Mouse (Mus musculus): Measurements from ENCODE around the gene Nmral1. TPM values are rescaled to one million over a fixed set of nuclear protein-coding genes. Genes with fewer than 3 reads are reported as not detected.

Nmral1 gene
- polyA plus RNA-seq, 1 experiment from 2014 or later, result 62.5 TPM

DNA sequence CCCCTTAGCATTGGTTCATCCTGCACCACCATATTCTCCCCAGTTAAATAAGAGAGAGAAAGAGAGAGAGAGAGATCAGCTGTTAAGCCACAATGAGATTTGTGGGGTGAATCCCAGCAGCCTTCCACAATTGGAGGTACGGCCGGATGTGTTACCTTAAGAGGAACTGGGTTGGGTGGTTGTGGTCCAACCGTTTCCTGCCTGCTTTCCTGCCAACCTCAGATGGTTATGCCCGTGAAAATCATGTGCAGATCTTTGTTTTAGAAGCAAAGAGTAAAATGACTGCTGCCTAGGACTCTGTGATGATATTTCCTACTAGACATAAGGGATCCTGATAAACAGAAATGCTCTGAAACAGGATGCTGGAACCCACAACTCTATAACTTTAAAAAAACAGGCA is 45.1 kb downstream of the Nmral1 start:
- H3K4me3 ChIP-seq (ENCODE audit: low read length), result no peak overlapping the region
- no peaks in the 10 kb centered on the region for H3K27me3 ChIP-seq (ENCODE audit: control insufficient read depth, insufficient read depth, low read depth, low read length)
- 74% methylated on average over 4 of the region's 4 CpGs for WGBS
- ATAC-seq (ENCODE audit: low read depth), result no peak
- no peak overlapping the region for H3K27ac ChIP-seq (ENCODE audit: low read length)
- H3K4me2 ChIP-seq (ENCODE audit: low read depth, low read length), result no peak overlapping the region
- no peak overlapping the region for H3K9ac ChIP-seq (ENCODE audit: low read length)
- H3K4me1 ChIP-seq (replicated peaks; ENCODE audit: control insufficient read depth, insufficient read depth, low read length), result peaks cover 6% of the 10 kb centered on the region
- peaks cover 7% of the 10 kb centered on the region; the same call in 1 of the 2 replicates for H3K36me3 ChIP-seq (ENCODE audit: control insufficient read depth, insufficient read depth, low read length)
- H3K9me3 ChIP-seq (ENCODE audit: control insufficient read depth, low read length), result no peaks in the 10 kb centered on the region

DNA sequence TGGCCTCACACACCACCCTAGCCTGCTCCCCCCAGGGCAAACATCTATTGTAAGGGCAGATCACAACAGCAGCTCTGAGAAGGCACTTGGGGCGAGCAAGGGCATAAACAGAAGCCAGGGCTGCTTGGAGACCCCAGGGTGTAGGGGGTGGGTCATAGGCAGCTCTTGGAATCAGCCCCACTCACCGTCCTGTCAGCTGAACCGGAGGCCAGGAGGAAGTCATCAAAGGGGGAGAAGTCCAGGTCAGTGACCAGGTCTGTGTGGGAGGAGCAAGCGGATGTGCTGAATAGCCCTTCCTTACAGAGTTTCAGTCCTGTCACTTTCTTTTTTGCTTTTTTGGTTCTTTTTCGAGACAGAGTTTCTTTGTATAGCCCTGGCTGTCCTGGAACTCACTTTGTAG is 48.8 kb downstream of the Nmral1 start:
- Histone ChIP-seq H3K9me3 (ENCODE audit: control insufficient read depth, low read length) (no peaks in the 10 kb centered on the region), H3K4me1 (replicated peaks; ENCODE audit: control insufficient read depth, insufficient read depth, low read length) (no peaks in the 10 kb centered on the region), H3K4me2 (ENCODE audit: low read depth, low read length) (no peak overlapping the region), H3K27ac (ENCODE audit: low read length) (no peak overlapping the region), H3K9ac (ENCODE audit: low read length) (no peak overlapping the region), H3K36me3 (ENCODE audit: control insufficient read depth, insufficient read depth, low read length) (peaks cover 10% of the 10 kb centered on the region; the same call in 1 of the 2 replicates), H3K4me3 (ENCODE audit: low read length) (no peak overlapping the region), H3K27me3 (ENCODE audit: control insufficient read depth, insufficient read depth, low read depth, low read length) (no peaks in the 10 kb centered on the region)
- 61% methylated on average over 5 of the region's 5 CpGs for WGBS
- ATAC-seq (ENCODE audit: low read depth), result no peak

DNA sequence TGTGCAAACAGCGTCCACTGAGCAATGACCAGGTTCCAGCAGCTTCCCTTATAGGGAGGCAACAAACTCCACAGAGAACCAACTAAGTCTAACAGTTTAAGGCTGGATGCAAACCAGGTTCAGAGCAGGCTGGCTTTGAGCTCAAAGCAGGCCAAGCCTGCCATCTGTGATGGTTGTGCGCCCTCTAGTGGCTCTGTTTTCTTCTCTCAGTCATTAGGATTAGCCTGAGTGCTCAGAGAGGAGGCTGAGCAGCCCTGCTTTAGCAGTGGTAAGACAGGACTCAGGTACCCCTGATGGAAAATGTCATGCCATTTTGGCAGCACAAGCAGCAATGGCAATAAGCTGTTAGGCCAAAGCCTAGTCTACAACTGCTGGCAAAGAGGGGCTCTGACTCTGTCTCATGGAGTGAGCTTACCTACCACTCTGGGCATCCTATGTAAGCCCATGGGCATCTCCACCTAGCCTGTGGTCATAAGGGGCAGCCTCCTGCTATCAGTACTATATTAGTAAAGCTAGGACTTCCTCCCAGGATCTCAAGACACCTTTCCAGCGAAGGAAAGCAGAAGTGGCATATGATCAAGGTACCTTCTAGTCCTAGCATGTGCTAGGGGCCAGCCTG is 51.9 kb downstream of the Nmral1 start:
- H3K36me3 ChIP-seq (ENCODE audit: control insufficient read depth, insufficient read depth, low read length), result 0 out of 2 replicates have a peak, but pooled peaks cover 3% of the 10 kb centered on the region
- no peak overlapping the region for H3K4me2 ChIP-seq (ENCODE audit: low read depth, low read length)
- no peak overlapping the region for H3K9ac ChIP-seq (ENCODE audit: low read length)
- H3K4me1 ChIP-seq (replicated peaks; ENCODE audit: control insufficient read depth, insufficient read depth, low read length), result no peaks in the 10 kb centered on the region
- ATAC-seq (ENCODE audit: low read depth), result peak; percentile 87
- no peaks in the 10 kb centered on the region for H3K9me3 ChIP-seq (ENCODE audit: control insufficient read depth, low read length)
- H3K27me3 ChIP-seq (ENCODE audit: control insufficient read depth, insufficient read depth, low read depth, low read length), result no peaks in the 10 kb centered on the region
- no peak overlapping the region for H3K27ac ChIP-seq (ENCODE audit: low read length)
- no peak overlapping the region for H3K4me3 ChIP-seq (ENCODE audit: low read length)
- WGBS, result 20% methylated on average over 3 of the region's 3 CpGs

DNA sequence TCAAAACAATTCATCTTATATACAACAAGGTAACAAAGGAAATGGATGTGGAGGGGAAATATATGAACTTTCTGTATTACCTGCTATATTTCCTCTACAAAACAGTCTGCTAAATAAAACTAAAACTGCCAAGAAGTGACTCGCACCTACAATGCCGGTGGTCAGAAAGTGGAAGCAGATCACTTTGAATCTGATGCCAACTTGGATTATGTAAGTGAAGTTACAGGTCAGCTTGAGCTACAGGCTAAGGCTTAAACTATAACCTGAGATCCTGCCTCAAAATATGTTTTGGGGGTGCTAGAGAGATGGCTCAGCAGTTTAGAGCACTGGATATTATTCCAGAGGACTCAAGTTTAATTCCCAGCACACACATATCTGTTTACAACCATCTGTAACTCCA is 53.4 kb downstream of the Nmral1 start:
- ATAC-seq (ENCODE audit: low read depth), result no peak
- Histone ChIP-seq H3K4me2 (ENCODE audit: low read depth, low read length) (no peak overlapping the region), H3K9ac (ENCODE audit: low read length) (no peak overlapping the region), H3K36me3 (ENCODE audit: control insufficient read depth, insufficient read depth, low read length) (peaks cover 11% of the 10 kb centered on the region), H3K27me3 (ENCODE audit: control insufficient read depth, insufficient read depth, low read depth, low read length) (no peaks in the 10 kb centered on the region), H3K4me3 (ENCODE audit: low read length) (no peak overlapping the region), H3K4me1 (replicated peaks; ENCODE audit: control insufficient read depth, insufficient read depth, low read length) (no peaks in the 10 kb centered on the region), H3K9me3 (ENCODE audit: control insufficient read depth, low read length) (no peaks in the 10 kb centered on the region), H3K27ac (ENCODE audit: low read length) (no peak overlapping the region)
- 86% methylated on average over 2 of the region's 2 CpGs for WGBS

DNA sequence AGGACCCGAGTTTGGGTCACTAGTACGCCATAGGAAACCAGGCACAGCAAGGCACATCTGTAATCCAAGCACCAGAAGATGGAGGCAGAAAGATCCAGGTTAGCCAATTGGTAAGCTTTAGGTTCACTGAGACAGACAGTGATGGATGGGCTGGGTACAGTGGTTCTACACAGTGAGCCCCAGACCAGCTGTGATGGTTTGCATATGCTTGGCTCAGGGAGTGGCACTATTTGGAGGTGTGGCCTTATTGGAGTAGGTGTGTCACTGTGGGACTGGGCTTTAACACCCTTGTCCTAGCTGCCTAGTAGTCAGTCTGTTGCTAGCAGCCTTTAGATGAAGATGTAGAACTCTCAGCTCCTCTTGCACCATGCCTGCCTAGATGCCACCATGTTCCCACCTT is 55.4 kb downstream of the Nmral1 start:
- H3K4me2 ChIP-seq (ENCODE audit: low read depth, low read length), result no peak overlapping the region
- no peaks in the 10 kb centered on the region for H3K27me3 ChIP-seq (ENCODE audit: control insufficient read depth, insufficient read depth, low read depth, low read length)
- H3K36me3 ChIP-seq (ENCODE audit: control insufficient read depth, insufficient read depth, low read length), result peaks cover 10% of the 10 kb centered on the region
- H3K9me3 ChIP-seq (ENCODE audit: control insufficient read depth, low read length), result no peaks in the 10 kb centered on the region
- no peak overlapping the region for H3K4me3 ChIP-seq (ENCODE audit: low read length)
- ATAC-seq (ENCODE audit: low read depth), result no peak
- H3K27ac ChIP-seq (ENCODE audit: low read length), result no peak overlapping the region
- WGBS, result 72% methylated on average over 2 of the region's 2 CpGs
- peaks cover 7% of the 10 kb centered on the region for H3K4me1 ChIP-seq (replicated peaks; ENCODE audit: control insufficient read depth, insufficient read depth, low read length)
- no peak overlapping the region for H3K9ac ChIP-seq (ENCODE audit: low read length)

DNA sequence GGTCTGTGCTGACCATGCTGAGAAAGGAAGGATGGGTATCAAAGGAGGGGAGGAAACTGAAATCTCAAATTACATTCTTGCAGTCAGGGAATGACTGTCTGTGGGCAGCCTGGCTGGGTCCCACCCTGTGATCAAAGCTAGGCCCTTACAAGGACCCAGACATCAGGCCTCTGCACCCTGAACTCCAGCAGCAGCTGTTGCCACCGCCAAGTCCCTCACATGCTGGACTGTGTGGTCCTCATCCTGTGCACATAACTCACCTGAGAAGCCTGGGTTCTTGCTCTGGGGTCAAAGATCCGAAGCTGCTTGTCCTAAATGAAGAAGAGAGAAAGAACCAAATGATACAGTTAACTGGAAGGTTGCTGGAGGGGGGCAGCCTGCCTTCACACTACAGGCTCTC is 57.6 kb downstream of the Nmral1 start:
- H3K36me3 ChIP-seq (ENCODE audit: control insufficient read depth, insufficient read depth, low read length), result peaks cover 7% of the 10 kb centered on the region
- WGBS, result 73% methylated on average over 2 of the region's 2 CpGs
- no peak for ATAC-seq (ENCODE audit: low read depth)
- no peaks in the 10 kb centered on the region for H3K27me3 ChIP-seq (ENCODE audit: control insufficient read depth, insufficient read depth, low read depth, low read length)
- H3K27ac ChIP-seq (ENCODE audit: low read length), result no peak overlapping the region
- no peaks in the 10 kb centered on the region for H3K9me3 ChIP-seq (ENCODE audit: control insufficient read depth, low read length)
- peaks cover 10% of the 10 kb centered on the region for H3K4me1 ChIP-seq (replicated peaks; ENCODE audit: control insufficient read depth, insufficient read depth, low read length)
- H3K4me3 ChIP-seq (ENCODE audit: low read length), result no peak overlapping the region
- H3K4me2 ChIP-seq (ENCODE audit: low read depth, low read length), result no peak overlapping the region
- H3K9ac ChIP-seq (ENCODE audit: low read length), result no peak overlapping the region

Other genes starting within 250 kb of the Nmral1 start
- gene Srl, start 177.5 kb downstream of the Nmral1 start, polyA plus RNA-seq (2015; fragmentation: Nextera tagmentation; extraction: Ambion mirVana), result 20.5 and 23.2 TPM in 2 replicates
- 13.2 and 15.5 TPM in 2 replicates for gene Tfap4, start 159.5 kb downstream of the Nmral1 start, polyA plus RNA-seq (2015; fragmentation: Nextera tagmentation; extraction: Ambion mirVana)
- 21.3 and 23.7 TPM in 2 replicates for gene Glis2, start 124.6 kb downstream of the Nmral1 start, polyA plus RNA-seq (2015; fragmentation: Nextera tagmentation; extraction: Ambion mirVana)
- 89.9 and 96.2 TPM in 2 replicates for gene Pam16, start 94.4 kb downstream of the Nmral1 start, polyA plus RNA-seq (2015; fragmentation: Nextera tagmentation; extraction: Ambion mirVana)
- 28.5 and 30.4 TPM in 2 replicates for gene Vasn, start 79.4 kb downstream of the Nmral1 start, polyA plus RNA-seq (2015; fragmentation: Nextera tagmentation; extraction: Ambion mirVana)
- gene Dnaja3, start 79.4 kb downstream of the Nmral1 start, polyA plus RNA-seq (2015; fragmentation: Nextera tagmentation; extraction: Ambion mirVana), result 61.3 and 61.9 TPM in 2 replicates
- 15.9 and 18.3 TPM in 2 replicates for gene Coro7, start 39.6 kb downstream of the Nmral1 start, polyA plus RNA-seq (2015; fragmentation: Nextera tagmentation; extraction: Ambion mirVana)
- 110 and 114 TPM in 2 replicates for gene Hmox2, start 7.0 kb upstream of the Nmral1 start, polyA plus RNA-seq (2015; fragmentation: Nextera tagmentation; extraction: Ambion mirVana)
- gene Cdip1, start 70.9 kb upstream of the Nmral1 start, polyA plus RNA-seq (2015; fragmentation: Nextera tagmentation; extraction: Ambion mirVana), result 90.4 and 93.4 TPM in 2 replicates
- 0.62 and 1.4 TPM in 2 replicates for gene 4930562C15Rik, start 116.1 kb upstream of the Nmral1 start, polyA plus RNA-seq (2015; fragmentation: Nextera tagmentation; extraction: Ambion mirVana)
- 38.2 and 43.1 TPM in 2 replicates for gene Ubald1, start 161.0 kb upstream of the Nmral1 start, polyA plus RNA-seq (2015; fragmentation: Nextera tagmentation; extraction: Ambion mirVana)
- 97.9 and 99.3 TPM in 2 replicates for gene Mgrn1, start 166.9 kb upstream of the Nmral1 start, polyA plus RNA-seq (2015; fragmentation: Nextera tagmentation; extraction: Ambion mirVana)
- 144 and 152 TPM in 2 replicates for gene Nudt16l1, start 219.4 kb upstream of the Nmral1 start, polyA plus RNA-seq (2015; fragmentation: Nextera tagmentation; extraction: Ambion mirVana)
- gene Anks3, start 244.8 kb upstream of the Nmral1 start, polyA plus RNA-seq (2015; fragmentation: Nextera tagmentation; extraction: Ambion mirVana), result 55.3 and 55.4 TPM in 2 replicates